Mouse (Mus musculus): ENCODE data around the gene Ddc. TPM values are rescaled to one million over a fixed set of nuclear protein-coding genes. Genes with fewer than 3 reads are reported as not detected.

The Ddc gene
- polyA plus RNA-seq, 1 experiment from 2014 or later = 112 TPM

DNA sequence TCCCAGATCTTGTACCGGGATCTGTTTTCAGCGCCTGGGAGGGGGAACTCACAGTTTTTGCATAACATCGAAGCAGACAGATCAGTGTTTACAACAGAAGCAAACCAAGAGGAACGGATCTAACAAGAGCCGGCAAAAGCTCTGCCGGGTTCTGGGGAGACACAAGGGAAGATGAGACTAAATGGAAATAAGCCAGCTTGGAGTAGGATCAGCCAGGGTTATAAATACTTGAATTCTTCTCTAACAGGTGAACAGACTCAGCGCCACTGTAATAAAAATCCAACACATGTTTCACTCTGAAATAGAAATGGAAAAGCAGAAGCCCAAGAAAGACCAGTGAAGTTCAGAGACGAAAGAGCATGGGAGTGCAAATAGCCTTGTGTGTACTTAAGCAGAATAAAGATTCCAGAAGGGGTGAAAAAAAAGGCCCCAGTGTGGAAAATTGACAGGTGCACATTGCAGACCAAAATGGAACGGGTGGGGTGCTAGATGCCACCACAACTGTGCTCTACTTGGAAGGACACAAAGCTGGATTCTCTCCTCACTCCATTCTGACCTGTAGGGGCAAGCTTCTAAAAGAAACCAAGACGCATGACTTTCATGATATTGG, 4.8 kb downstream of the Ddc start:
- ATAC-seq (replicated peaks; ENCODE audit: extremely low read depth, insufficient read depth, low FRiP score) = no peak
- no peaks in the 10 kb centered on the region for H3K27me3 ChIP-seq (ENCODE audit: control insufficient read depth, insufficient read depth, low read length)
- H3K27ac ChIP-seq (ENCODE audit: low read length) = no peak overlapping the region; the same call in 1 of the 2 replicates
- peaks cover 6% of the 10 kb centered on the region for H3K4me1 ChIP-seq (ENCODE audit: control insufficient read depth, insufficient read depth, low read length)
- no peak overlapping the region; the same call in 1 of the 2 replicates for H3K9ac ChIP-seq (ENCODE audit: low read length)
- H3K4me2 ChIP-seq (ENCODE audit: low read depth, low read length) = no peak overlapping the region
- H3K9me3 ChIP-seq (replicated peaks; ENCODE audit: control insufficient read depth, low read length) = no peaks in the 10 kb centered on the region
- no peaks in the 10 kb centered on the region for H3K36me3 ChIP-seq (ENCODE audit: control insufficient read depth, insufficient read depth)
- no peak overlapping the region for H3K4me3 ChIP-seq (ENCODE audit: low read length)
- WGBS = 63% methylated on average over 10 of the region's 10 CpGs

DNA sequence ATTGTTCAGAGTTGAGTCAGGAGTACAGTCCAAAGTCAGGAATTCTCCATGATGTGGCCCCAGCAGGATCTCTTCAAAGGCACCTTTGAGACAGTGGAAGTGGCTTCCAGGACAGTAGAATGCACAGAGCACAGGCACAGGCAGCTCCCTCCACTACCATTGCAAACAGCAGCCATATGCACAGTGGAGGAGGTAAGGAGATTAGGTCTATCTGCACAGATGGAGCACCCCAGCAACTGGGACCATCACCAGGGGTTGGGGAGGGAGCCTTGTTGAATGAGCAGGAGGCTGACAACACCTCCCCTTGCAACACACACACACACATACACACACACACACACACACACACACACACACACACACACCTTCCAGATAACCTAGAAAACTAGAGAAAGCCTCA, 6.1 kb downstream of the Ddc start:
- Histone ChIP-seq H3K4me2 (ENCODE audit: low read depth, low read length) (no peak overlapping the region), H3K4me3 (ENCODE audit: low read length) (no peak overlapping the region), H3K27ac (ENCODE audit: low read length) (no peak overlapping the region), H3K36me3 (ENCODE audit: control insufficient read depth, insufficient read depth) (no peaks in the 10 kb centered on the region), H3K9me3 (replicated peaks; ENCODE audit: control insufficient read depth, low read length) (no peaks in the 10 kb centered on the region), H3K9ac (ENCODE audit: low read length) (no peak overlapping the region), H3K4me1 (ENCODE audit: control insufficient read depth, insufficient read depth, low read length) (peaks cover 6% of the 10 kb centered on the region), H3K27me3 (ENCODE audit: control insufficient read depth, insufficient read depth, low read length) (no peaks in the 10 kb centered on the region)
- ATAC-seq (replicated peaks; ENCODE audit: extremely low read depth, insufficient read depth, low FRiP score) = no peak

DNA sequence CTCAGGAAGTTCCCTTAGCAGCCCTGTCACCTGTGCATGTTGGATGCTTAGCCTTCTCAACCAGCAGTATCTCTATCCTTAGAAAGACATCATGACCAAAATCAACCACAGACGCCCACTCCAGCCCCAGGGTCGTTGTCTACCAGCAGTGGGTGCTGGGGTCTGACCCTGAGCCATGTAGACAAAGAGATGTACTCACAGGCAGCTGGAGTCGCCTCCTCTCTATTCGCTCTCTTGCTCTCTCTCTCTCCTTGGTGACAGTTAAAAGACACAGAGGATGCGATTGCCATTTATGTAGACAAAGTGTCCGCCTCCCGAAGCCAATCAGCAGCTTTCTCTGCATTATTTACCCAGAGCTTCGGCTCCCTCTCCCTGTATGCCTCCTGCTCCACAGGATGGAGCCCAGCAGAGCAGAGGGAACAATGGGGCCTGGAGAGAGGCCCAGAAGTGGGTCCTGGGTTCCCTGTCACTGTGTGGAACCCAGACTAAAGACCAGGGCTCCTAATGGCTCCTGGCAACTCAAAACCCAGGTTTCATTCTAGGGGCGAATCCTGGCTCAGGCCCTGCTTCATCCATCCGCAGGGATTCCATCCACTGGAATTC, 7.7 kb downstream of the Ddc start:
- Histone ChIP-seq H3K9me3 (replicated peaks; ENCODE audit: control insufficient read depth, low read length) (no peaks in the 10 kb centered on the region), H3K4me1 (ENCODE audit: control insufficient read depth, insufficient read depth, low read length) (peaks cover 11% of the 10 kb centered on the region), H3K27ac (ENCODE audit: low read length) (peak overlapping the region; percentile 58), H3K27me3 (ENCODE audit: control insufficient read depth, insufficient read depth, low read length) (no peaks in the 10 kb centered on the region), H3K9ac (ENCODE audit: low read length) (no peak overlapping the region), H3K36me3 (ENCODE audit: control insufficient read depth, insufficient read depth) (no peaks in the 10 kb centered on the region), H3K4me2 (ENCODE audit: low read depth, low read length) (no peak overlapping the region), H3K4me3 (ENCODE audit: low read length) (peak overlapping the region; percentile 25)
- no peak for ATAC-seq (replicated peaks; ENCODE audit: extremely low read depth, insufficient read depth, low FRiP score)
- WGBS = 80% methylated on average over 10 of the region's 10 CpGs

DNA sequence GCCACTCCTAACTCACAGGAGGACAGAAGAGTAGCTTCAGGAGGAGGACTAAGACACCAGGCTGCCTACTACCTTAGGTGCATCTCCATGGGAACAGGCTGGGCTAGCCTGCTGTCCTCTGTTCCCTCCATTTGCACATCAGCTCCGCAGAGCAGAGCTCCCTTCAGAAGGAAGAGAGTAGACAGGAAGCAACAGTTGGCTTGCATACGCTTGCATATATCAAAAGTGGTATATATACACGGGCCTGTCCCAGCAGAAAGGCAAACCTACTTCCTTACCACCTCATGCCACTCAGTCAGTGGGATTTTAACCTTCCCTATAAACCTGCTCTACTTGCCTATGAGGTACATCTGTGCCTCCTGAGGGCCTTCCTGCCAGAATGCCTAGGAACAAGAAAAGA, 9.2 kb downstream of the Ddc start:
- 75% methylated on average over 3 of the region's 3 CpGs for WGBS
- Histone ChIP-seq H3K4me2 (ENCODE audit: low read depth, low read length) (no peak overlapping the region), H3K9me3 (replicated peaks; ENCODE audit: control insufficient read depth, low read length) (no peaks in the 10 kb centered on the region), H3K36me3 (ENCODE audit: control insufficient read depth, insufficient read depth) (no peaks in the 10 kb centered on the region), H3K27me3 (ENCODE audit: control insufficient read depth, insufficient read depth, low read length) (no peaks in the 10 kb centered on the region), H3K4me3 (ENCODE audit: low read length) (peak overlapping the region; percentile 30), H3K4me1 (ENCODE audit: control insufficient read depth, insufficient read depth, low read length) (peaks cover 17% of the 10 kb centered on the region), H3K9ac (ENCODE audit: low read length) (peak overlapping the region; percentile 41; the same call in 1 of the 2 replicates), H3K27ac (ENCODE audit: low read length) (peak overlapping the region; percentile 61)
- ATAC-seq (replicated peaks; ENCODE audit: extremely low read depth, insufficient read depth, low FRiP score) = no peak

DNA sequence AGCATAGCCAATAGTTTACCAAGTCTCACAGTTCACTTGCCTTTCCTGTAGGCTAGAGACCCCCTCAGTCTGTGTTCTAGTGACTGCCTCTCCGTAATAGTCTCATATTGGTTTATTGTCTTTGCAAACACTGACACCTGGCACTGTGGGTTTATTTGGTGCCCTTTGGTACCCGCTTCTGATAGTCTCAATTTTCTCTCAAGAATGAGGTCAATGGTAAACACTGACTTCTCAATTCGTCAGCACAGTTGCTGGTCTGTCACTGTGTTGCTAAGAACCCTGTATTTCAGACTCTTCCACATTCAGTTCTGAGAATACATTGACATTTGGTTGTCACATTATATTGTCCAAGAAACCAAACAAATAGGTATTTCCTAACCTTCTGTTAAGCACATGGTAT, 9.9 kb downstream of the Ddc start:
- Histone ChIP-seq H3K27ac (ENCODE audit: low read length) (peak overlapping the region; percentile 62), H3K9ac (ENCODE audit: low read length) (no peak overlapping the region), H3K4me3 (ENCODE audit: low read length) (peak overlapping the region; percentile 30), H3K4me2 (ENCODE audit: low read depth, low read length) (no peak overlapping the region), H3K9me3 (replicated peaks; ENCODE audit: control insufficient read depth, low read length) (no peaks in the 10 kb centered on the region), H3K36me3 (ENCODE audit: control insufficient read depth, insufficient read depth) (no peaks in the 10 kb centered on the region), H3K4me1 (ENCODE audit: control insufficient read depth, insufficient read depth, low read length) (peaks cover 13% of the 10 kb centered on the region), H3K27me3 (ENCODE audit: control insufficient read depth, insufficient read depth, low read length) (no peaks in the 10 kb centered on the region)
- WGBS = 86% methylated on average over 3 of the region's 3 CpGs
- no peak for ATAC-seq (replicated peaks; ENCODE audit: extremely low read depth, insufficient read depth, low FRiP score)

DNA sequence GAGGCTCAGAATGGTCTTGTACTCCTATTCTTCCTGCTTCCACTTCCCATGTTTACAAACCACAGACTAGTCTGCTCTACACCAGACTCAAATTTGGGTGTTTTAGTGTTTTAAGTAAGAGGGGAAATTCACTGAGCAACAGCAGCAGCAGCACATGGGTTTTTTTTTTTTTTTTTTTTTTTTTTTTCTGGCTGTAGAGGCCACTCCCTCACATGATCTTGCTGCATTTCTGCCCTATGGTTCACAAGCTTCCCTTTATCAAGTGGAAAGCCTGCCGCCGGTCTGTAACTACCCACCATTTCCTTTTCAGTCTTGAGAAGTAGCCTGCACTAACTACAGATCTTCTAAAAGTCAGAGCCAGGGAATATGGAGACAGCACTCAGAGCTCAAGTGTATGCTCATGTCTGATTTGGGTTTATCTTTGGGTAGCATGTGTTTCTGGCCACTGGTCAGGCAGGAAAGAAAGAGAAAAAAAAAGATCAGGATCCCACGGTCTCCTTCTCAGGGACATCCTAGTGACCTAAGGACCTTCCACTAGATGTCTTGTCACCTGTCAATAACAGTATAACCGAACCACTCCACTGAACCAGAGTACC, 11.4 kb downstream of the Ddc start:
- no peaks in the 10 kb centered on the region for H3K36me3 ChIP-seq (ENCODE audit: control insufficient read depth, insufficient read depth)
- WGBS = 33% methylated on average over 4 of the region's 4 CpGs
- H3K9me3 ChIP-seq (replicated peaks; ENCODE audit: control insufficient read depth, low read length) = no peaks in the 10 kb centered on the region
- peak overlapping the region; percentile 72 for H3K27ac ChIP-seq (ENCODE audit: low read length)
- H3K4me3 ChIP-seq (ENCODE audit: low read length) = no peak overlapping the region; the same call in none of the 2 replicates
- no peak for ATAC-seq (replicated peaks; ENCODE audit: extremely low read depth, insufficient read depth, low FRiP score)
- peaks cover 15% of the 10 kb centered on the region for H3K4me1 ChIP-seq (ENCODE audit: control insufficient read depth, insufficient read depth, low read length)
- no peaks in the 10 kb centered on the region for H3K27me3 ChIP-seq (ENCODE audit: control insufficient read depth, insufficient read depth, low read length)
- H3K9ac ChIP-seq (ENCODE audit: low read length) = peak overlapping the region; percentile 18; the same call in 1 of the 2 replicates
- H3K4me2 ChIP-seq (ENCODE audit: low read depth, low read length) = peak overlapping the region; percentile 2; the same call in 1 of the 2 replicates

DNA sequence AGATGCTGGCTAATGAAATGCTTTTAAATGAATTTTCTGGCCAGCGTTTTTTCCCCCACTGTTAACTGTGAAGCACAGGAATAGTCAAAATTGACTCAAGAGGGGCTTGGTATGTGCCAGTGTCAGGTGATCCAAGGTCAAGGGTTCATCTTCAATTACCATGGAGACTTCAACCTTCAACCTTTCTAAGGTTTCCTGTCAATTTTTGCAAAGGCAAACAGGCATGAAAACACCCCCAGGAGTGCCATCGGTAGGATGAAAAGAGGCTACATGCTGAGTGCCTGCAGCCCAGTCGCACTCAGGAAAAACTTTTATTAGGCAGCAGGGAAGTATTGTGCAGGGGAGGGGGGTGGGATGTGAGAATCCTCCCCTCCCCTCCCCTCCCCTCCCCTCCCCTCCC, 12.0 kb downstream of the Ddc start:
- no peaks in the 10 kb centered on the region for H3K36me3 ChIP-seq (ENCODE audit: control insufficient read depth, insufficient read depth)
- H3K4me2 ChIP-seq (ENCODE audit: low read depth, low read length) = no peak overlapping the region
- H3K4me3 ChIP-seq (ENCODE audit: low read length) = no peak overlapping the region
- H3K27ac ChIP-seq (ENCODE audit: low read length) = peak overlapping the region; percentile 67
- H3K27me3 ChIP-seq (ENCODE audit: control insufficient read depth, insufficient read depth, low read length) = no peaks in the 10 kb centered on the region
- no peak overlapping the region for H3K9ac ChIP-seq (ENCODE audit: low read length)
- H3K4me1 ChIP-seq (ENCODE audit: control insufficient read depth, insufficient read depth, low read length) = peaks cover 21% of the 10 kb centered on the region
- WGBS = 34% methylated on average over 3 of the region's 3 CpGs
- no peaks in the 10 kb centered on the region for H3K9me3 ChIP-seq (replicated peaks; ENCODE audit: control insufficient read depth, low read length)
- ATAC-seq (replicated peaks; ENCODE audit: extremely low read depth, insufficient read depth, low FRiP score) = no peak

DNA sequence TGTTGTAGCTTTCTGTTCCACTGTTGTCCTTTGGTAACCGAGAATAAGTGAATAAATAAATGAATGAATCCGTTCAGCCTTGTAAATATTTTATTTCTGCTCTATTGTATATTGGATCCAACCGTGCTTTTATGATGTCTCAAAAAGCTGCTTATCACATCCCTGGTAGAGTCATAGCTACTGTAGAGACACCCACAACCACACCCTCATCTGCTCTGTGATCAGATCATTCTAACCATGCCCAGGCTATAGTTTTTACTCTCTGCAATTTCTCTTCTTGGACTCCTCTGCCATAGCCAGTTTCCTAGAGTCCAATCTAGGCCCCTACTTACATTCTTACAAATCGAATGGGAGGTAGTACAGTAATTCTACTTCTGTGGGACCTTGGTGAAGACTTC, 12.7 kb downstream of the Ddc start:
- no peaks in the 10 kb centered on the region for H3K27me3 ChIP-seq (ENCODE audit: control insufficient read depth, insufficient read depth, low read length)
- peak overlapping the region; percentile 60 for H3K9ac ChIP-seq (ENCODE audit: low read length)
- peak overlapping the region; percentile 8; the same call in 1 of the 2 replicates for H3K4me3 ChIP-seq (ENCODE audit: low read length)
- H3K9me3 ChIP-seq (replicated peaks; ENCODE audit: control insufficient read depth, low read length) = no peaks in the 10 kb centered on the region
- no peak for ATAC-seq (replicated peaks; ENCODE audit: extremely low read depth, insufficient read depth, low FRiP score)
- no peak overlapping the region for H3K4me2 ChIP-seq (ENCODE audit: low read depth, low read length)
- H3K4me1 ChIP-seq (ENCODE audit: control insufficient read depth, insufficient read depth, low read length) = peaks cover 25% of the 10 kb centered on the region
- H3K27ac ChIP-seq (ENCODE audit: low read length) = peak overlapping the region; percentile 67
- 65% methylated on average over 4 of the region's 4 CpGs for WGBS
- no peaks in the 10 kb centered on the region for H3K36me3 ChIP-seq (ENCODE audit: control insufficient read depth, insufficient read depth)

DNA sequence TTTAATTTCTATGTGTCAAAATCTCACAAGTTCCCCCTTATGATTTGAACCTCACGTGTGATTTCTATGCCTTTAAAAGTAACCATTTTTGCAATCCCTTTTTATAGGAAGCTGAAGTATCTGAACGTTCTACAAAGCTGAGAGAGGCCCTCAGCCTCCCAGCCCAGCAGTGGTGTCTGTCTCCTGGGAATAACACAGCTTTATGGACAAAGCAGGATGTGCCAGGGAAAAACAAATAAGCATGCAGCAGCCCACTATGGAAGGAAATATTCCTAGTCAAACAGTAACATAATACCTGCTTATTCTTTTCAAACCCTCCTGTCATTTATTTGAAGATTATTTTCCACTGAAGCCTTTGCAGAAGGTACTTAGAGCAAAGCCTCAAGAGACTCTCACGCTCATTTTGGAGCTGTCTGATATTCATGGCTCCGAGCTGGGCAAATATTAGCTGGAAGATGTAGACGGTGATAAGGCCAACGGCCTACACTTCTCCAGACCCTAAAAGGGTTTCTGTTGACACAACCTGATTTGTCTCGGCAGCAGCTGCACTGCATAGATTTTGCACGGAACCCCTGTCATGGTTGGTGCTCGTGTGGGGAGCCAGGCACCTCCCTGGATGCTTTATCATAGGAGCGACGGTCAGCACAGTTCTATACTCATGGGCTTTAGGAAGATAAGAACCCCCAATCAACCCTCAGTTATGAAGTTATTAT, 13.3 kb downstream of the Ddc start:
- peaks cover 29% of the 10 kb centered on the region for H3K4me1 ChIP-seq (ENCODE audit: control insufficient read depth, insufficient read depth, low read length)
- no peaks in the 10 kb centered on the region for H3K27me3 ChIP-seq (ENCODE audit: control insufficient read depth, insufficient read depth, low read length)
- peak overlapping the region; percentile 60 for H3K9ac ChIP-seq (ENCODE audit: low read length)
- no peaks in the 10 kb centered on the region for H3K36me3 ChIP-seq (ENCODE audit: control insufficient read depth, insufficient read depth)
- H3K4me3 ChIP-seq (ENCODE audit: low read length) = no peak overlapping the region
- 32% methylated on average over 11 of the region's 11 CpGs for WGBS
- no peaks in the 10 kb centered on the region for H3K9me3 ChIP-seq (replicated peaks; ENCODE audit: control insufficient read depth, low read length)
- peak overlapping the region; percentile 67 for H3K27ac ChIP-seq (ENCODE audit: low read length)
- H3K4me2 ChIP-seq (ENCODE audit: low read depth, low read length) = peak overlapping the region; percentile 36; the same call in 1 of the 2 replicates
- ATAC-seq (replicated peaks; ENCODE audit: extremely low read depth, insufficient read depth, low FRiP score) = no peak

All from heart, embryonic 16.5 days (tissue).